Mouse (Mus musculus) B cell, adult 2 months (primary cell): Measurements from ENCODE around the gene Arl9.
"Not testable (repeated sequence)": the region's sequence is repeated elsewhere in the genome, so short reads cannot be mapped to it uniquely, and the experiment has no call there.

ENCODE experiments used
- DNase-seq, 2 experiments: peaks; one replicate each; pipeline ENCODE4 v3.0.0; 2022

The Arl9 gene

GRCm38 (mm10) chr5:77004051-77004821, at the start of gene Arl9:
Gene Arl9, plus strand, starts transcription at chr5:77004055.
- DNase-seq: no peak

- DNase-seq: peak in 1 of 2 experiments; percentile 13
Measured at GRCm38 (mm10) chr5:76954271-76954900, 49.5 kb upstream of the Arl9 start.

- DNase-seq: no peak
Measured at GRCm38 (mm10) chr5:76955474-76955873, 48.4 kb upstream of the Arl9 start.

DNA sequence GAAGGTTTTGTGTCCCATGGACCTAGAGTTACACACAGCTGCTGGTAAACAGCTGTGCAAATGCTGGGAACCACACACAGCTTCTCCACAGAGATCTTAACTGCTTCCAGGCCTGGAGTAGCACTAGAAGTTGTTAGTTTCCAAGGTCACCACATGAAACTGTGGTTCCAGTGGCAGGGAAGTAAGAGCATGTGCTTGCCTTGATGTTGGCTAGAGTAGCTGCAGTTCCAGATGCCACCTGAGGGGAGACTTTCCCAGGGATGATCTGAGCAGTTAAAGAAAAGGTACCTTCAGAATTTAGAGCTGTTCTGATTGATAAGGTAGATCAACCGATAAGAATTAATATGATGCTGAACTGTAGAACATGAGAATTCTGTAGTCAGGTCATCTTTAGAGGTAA, 45.9 kb upstream of the Arl9 start:
- peak; percentile 17 to 24 for DNase-seq

GRCm38 (mm10) chr5:76959587-76959986, 44.3 kb upstream of the Arl9 start:
- no peak for DNase-seq

DNA sequence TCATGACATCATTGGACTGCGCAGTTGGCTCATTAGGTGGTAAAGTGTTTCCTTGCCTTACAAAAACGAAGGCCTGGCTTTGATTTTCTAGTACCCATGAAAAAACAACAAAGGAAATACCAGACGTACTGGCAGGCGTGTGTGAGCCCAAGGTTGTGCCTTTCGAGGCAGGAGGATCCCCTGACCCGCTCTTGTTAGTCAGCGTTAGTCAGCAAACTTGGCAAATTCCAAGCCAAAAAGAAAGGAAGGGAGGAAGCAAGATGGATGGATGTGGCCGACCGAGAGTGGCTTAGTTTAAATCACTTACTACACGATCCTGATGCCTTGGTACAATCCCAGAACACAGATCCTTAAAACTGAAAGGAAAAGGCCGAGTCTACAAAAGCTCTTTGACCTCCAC, 41.3 kb upstream of the Arl9 start:
- DNase-seq: no peak

DNA sequence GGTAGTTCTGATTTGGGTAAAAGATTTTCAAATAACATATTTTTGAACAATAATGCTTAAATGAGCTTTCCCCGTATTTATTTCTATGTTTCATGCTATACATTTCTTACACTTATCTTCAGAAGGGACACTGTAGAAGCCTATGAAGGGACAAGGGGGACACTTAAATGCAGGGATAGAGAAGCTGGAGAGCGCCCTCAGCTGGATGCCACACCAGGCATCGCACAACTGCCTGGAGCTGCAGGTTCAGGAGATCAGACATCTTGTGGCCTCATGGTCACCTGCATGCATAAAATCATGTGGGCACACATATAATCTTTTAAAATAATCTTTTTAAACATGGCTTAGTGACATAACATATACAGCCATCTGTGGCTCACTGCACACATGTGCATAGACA, 39.2 kb upstream of the Arl9 start:
- DNase-seq: no peak

DNA sequence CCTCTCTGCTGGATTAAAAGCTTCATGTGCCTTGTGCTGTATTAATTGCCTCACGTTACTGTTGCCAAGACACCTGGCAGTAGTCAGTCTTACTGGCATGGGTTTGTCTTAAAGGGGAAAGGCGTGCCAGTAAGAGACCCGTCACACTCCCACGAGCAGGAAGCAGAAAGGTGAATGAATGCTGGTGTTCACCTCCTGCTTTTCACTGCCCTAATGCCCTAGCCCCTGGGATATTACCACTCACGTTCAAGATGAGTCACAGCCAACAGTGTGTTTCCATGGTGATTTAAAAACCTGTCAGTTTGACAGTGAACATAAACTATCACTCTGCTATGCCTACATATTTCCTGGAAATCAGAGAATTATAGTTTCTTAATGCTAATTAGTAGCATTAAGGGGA, 34.6 kb upstream of the Arl9 start:
- DNase-seq: peak in 1 of 2 experiments; percentile 7

- not testable (repeated sequence) for DNase-seq
Measured at GRCm38 (mm10) chr5:76971115-76971514, 32.7 kb upstream of the Arl9 start.

- DNase-seq: peak; percentile 6 to 9
Measured at GRCm38 (mm10) chr5:76973488-76973887, 30.4 kb upstream of the Arl9 start.

DNA sequence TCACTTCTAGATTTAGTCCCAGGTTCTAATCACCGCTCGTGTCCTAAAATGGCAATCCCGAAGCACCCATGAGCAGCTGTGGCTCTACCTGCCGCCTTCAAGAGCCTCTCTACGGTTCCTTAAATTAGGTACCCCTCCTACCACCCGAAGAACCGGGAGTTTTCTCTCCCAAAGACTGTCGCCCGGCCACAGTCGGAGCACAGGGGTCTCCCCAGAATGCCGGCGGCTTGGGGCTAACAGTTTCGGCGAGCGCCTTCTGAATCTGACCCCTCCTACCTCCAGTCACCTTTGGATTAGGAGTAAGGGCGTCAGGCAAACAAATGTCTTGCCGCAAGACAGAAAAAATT, 29.7 kb upstream of the Arl9 start:
- DNase-seq: no peak

- peak; percentile 84 to 86 for DNase-seq
Measured at GRCm38 (mm10) chr5:76974554-76975285, 29.1 kb upstream of the Arl9 start, which contains the start of gene Srp72. Gene Srp72, plus strand, starts transcription at chr5:76974683.

GRCm38 (mm10) chr5:76975736-76976135, 28.1 kb upstream of the Arl9 start:
- DNase-seq: no peak

DNA sequence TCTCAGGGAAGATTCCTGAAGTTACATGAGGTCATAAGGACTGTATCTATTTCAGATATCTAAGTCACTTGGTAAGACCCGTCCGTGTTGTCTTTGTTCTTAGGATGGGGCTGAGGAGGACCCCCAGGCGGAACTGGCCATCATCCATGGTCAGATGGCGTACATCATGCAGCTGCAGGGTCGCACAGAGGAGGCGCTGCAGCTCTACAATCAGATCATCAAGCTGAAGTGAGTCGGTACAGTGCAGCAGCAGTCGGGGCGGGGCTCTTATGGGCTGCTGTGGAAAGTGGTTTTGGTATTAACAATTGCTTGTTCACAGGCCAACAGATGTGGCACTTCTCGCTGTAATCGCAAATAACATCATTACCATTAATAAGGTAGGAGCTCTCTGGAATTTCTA, 19.8 kb upstream of the Arl9 start:
- no peak for DNase-seq

DNA sequence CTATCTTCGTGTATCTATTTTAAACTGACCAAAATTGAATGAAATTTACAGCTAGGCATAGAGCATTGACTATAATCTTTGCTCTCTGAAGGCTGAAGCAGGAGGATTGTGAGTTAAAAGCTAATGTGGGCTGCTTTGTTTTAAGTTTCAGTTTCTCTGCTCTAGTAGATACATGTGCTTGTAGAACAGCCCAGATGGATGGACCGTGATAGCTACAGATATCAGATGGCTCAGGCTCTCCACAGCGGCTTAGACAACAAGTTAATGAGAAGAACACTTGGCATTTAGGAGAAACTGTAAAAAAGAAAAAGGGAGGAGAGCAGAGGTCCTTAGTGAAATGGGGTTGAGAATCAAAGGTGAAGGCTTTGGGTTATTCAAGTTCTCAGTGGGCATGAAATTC, 13.1 kb upstream of the Arl9 start:
- DNase-seq: no peak

GRCm38 (mm10) chr5:76993174-76993814, 10.6 kb upstream of the Arl9 start:
- no peak for DNase-seq

DNA sequence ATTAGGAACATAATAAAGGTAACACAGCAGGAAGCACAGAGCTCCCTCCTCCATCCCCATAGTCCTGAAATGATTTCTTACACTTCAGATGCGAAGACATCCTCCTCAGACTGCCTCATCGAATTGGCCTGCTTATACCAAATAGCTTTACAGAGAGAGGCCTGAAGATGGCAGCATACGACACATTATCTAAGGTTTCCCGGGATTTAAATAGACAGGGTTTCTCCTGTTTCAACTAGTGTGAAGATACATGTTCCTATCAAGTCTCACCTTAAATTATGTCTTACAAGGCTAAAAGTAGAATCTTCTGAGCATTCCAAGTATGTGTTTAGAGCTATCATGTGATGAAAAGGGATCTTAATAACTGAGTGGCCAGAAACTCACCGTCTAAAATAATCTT, 5.4 kb upstream of the Arl9 start:
- DNase-seq: no peak

DNA sequence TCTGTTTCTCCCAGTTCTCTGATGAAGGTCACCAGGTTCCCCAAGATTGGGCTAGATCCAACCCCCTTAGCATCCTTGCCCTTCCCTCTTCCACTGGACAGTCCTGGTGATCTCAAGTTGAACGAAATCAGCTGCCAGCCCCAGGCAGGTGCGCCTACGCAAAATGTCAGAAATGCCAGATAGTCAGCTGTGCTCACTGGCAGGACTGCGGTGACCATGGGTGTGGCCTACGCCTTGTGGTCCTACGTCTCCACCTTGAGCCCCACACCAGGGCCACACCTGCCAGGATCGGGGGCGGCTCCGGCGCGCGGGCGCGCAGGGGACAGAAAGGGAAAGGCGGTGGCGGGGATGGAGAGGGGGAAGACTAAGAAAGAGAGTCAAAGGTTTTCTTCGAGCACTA, 2.7 kb upstream of the Arl9 start:
- DNase-seq: no peak

DNA sequence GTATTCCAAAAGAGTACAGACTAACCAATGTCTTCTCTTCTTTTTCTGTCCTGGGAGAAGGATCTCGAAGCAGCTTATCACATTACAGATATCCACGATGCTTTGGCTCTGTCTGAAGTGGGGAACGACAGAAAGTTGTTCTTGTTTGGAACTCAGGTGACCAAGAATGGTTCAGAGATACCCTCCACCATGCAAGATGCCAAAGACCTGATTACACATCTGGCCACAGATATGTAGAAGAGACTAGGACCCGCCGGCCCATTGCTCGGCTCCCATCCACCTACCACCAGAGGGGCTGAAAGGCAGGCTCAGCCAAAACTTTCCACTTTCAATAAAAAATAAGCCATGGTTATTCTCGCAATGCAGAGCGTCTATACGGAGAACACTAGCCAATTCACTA, 6.5 kb downstream of the Arl9 start:
- no peak for DNase-seq

GRCm38 (mm10) chr5:77011082-77011481, 7.2 kb downstream of the Arl9 start:
- DNase-seq: no peak

DNA sequence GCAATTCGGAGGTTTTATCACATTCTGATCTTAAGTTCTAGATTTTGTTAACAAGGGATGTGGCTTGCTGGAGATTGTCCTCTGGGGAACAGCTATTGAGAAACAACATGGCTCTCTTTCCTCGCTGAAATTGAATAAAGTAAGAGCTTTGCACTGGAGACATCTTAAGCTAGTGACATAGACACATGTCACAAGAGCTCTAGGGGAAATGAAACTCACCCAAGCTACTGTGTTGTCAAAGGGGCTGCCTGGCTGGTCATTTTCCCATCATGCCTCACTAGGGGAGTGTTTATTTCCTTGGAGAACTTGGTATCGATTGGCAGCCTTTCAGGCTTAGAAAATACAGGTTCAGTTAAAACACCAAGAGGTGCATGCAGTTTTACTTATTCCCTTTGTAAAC, 9.3 kb downstream of the Arl9 start:
- DNase-seq: peak; percentile 27 to 39

- peak; percentile 87 to 88 for DNase-seq
Measured at GRCm38 (mm10) chr5:77015544-77016482, 12.0 kb downstream of the Arl9 start, which contains the start of gene Thegl. Gene Thegl, plus strand, starts transcription at chr5:77016023.
